In the genomic region with DNA sequence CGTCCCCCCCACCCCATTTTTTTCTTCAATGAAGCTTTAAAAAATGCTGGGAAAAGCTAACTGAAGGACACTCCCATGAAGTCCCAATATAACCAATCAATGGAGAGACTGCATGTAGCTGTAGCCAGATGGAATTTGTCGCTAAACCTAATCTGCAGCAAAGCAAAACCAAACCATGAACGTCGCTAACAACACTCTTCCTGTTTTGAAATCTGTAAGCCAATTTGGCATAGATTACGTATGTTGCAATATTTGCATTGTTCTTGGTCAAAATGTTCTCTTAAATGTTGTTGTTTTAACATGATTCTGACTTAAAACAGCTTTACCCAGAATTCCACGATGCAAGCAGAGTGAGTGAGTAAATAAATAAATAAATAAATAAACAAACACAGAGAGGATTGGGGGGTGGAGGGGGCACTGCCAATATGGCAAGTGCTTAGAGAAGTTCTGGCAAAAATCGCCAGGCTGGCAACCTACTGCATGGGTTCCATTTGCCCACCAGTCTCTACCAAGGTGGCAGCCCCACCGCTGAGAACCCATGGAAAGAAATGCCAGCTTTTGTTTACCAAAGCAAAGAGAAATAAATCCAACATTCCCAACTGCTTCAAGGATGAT, we compare ENCODE assay signal across 7 mouse cellular contexts.
DNase-seq lines count a peak whose midpoint lies in the region; ATAC-seq and TF ChIP-seq lines count a peak whose summit lies in the region.

No protein-coding gene starts in this region.

- no peaks in the 10 kb centered on the region for H3K27me3 ChIP-seq in forebrain, embryonic 14.5 days (replicated peaks; ENCODE audit: control insufficient read depth, insufficient read depth, low read length)
- no peaks in the 10 kb centered on the region for H3K27me3 ChIP-seq in kidney, postnatal 0 days (ENCODE audit: insufficient read depth, low read length)
- no peaks in the 10 kb centered on the region for H3K27me3 ChIP-seq in midbrain, embryonic 15.5 days (replicated peaks)

- peak; percentile 74 for DNase-seq in MN1 (ENCODE audit: low spot score)
- peak; percentile 83 for DNase-seq in brain, embryonic 14.5 days (ENCODE audit: low read depth)
- peak; percentile 76 for DNase-seq in forebrain, embryonic 14.5 days (ENCODE audit: low spot score)
- DNase-seq in kidney, postnatal 0 days (ENCODE audit: low spot score): peak; percentile 87
- no peak for DNase-seq in thymus, postnatal 36 days
- no peak for DNase-seq in frontal cortex, postnatal 25 days (ENCODE audit: low spot score in 2 of 2)

- 5% methylated on average over 8 of the region's 8 CpGs for WGBS in forebrain, embryonic 14.5 days
- 39% methylated on average over 8 of the region's 8 CpGs for WGBS in kidney, postnatal 0 days
- WGBS in midbrain, embryonic 15.5 days: 11% methylated on average over 8 of the region's 8 CpGs

- H3K27ac ChIP-seq in forebrain, embryonic 14.5 days (ENCODE audit: low read depth, low read length): peak overlapping the region; percentile 86
- peak overlapping the region; percentile 38; the same call in 1 of the 2 replicates for H3K27ac ChIP-seq in kidney, postnatal 0 days
- H3K27ac ChIP-seq in midbrain, embryonic 15.5 days: peak overlapping the region; percentile 87

- H3K9ac ChIP-seq in forebrain, embryonic 14.5 days (ENCODE audit: low read length): peak overlapping the region; percentile 46
- 0 out of 2 replicates have a peak overlapping the region, but pooled peaks have one; percentile 29 for H3K9ac ChIP-seq in kidney, postnatal 0 days (ENCODE audit: low read depth, low read length)
- peak overlapping the region; percentile 39 for H3K9ac ChIP-seq in midbrain, embryonic 15.5 days

- peak; percentile 81 for ATAC-seq in forebrain, embryonic 14.5 days
- ATAC-seq in kidney, postnatal 0 days (replicated peaks; ENCODE audit: low FRiP score, low read depth): peak; percentile 62; the same call in 1 of the 2 replicates
- peak; percentile 78 for ATAC-seq in midbrain, embryonic 15.5 days (replicated peaks)

- peak overlapping the region; percentile 25 for H3K4me3 ChIP-seq in forebrain, embryonic 14.5 days (ENCODE audit: low read depth, low read length)
- peak overlapping the region; percentile 16; the same call in 1 of the 2 replicates for H3K4me3 ChIP-seq in kidney, postnatal 0 days (replicated peaks; ENCODE audit: low read depth, low read length)
- H3K4me3 ChIP-seq in midbrain, embryonic 15.5 days: peak overlapping the region; percentile 43

- no peak for TF ChIP-seq POLR2A in brain, embryonic 14.5 days (IDR thresholded peaks at IDR 0.05; ENCODE audit: borderline replicate concordance, extremely low read depth, insufficient read depth, insufficient read length, poor library complexity, severe bottlenecking)

- H3K4me2 ChIP-seq in forebrain, embryonic 14.5 days (ENCODE audit: low read length): peak overlapping the region; percentile 58
- H3K4me2 ChIP-seq in kidney, postnatal 0 days (ENCODE audit: low read length): peak overlapping the region; percentile 49
- peak overlapping the region; percentile 54 for H3K4me2 ChIP-seq in midbrain, embryonic 15.5 days

- peaks cover 60% of the 10 kb centered on the region for H3K4me1 ChIP-seq in forebrain, embryonic 14.5 days (ENCODE audit: control insufficient read depth, insufficient read depth, low read length)
- H3K4me1 ChIP-seq in kidney, postnatal 0 days (replicated peaks; ENCODE audit: insufficient read depth, low read length): 0 out of 2 replicates have a peak, but pooled peaks cover 7% of the 10 kb centered on the region
- peaks cover 66% of the 10 kb centered on the region for H3K4me1 ChIP-seq in midbrain, embryonic 15.5 days

- no peak for TF ChIP-seq CTCF in brain, embryonic 14.5 days (IDR thresholded peaks at IDR 0.05; ENCODE audit: borderline replicate concordance, extremely low read depth, insufficient read depth, insufficient read length)
- no peak for TF ChIP-seq CTCF in kidney, postnatal 0 days (IDR thresholded peaks at IDR 0.05; ENCODE audit: low read depth)

- no peaks in the 10 kb centered on the region for H3K36me3 ChIP-seq in forebrain, embryonic 14.5 days (ENCODE audit: control insufficient read depth, insufficient read depth, low read length)
- H3K36me3 ChIP-seq in kidney, postnatal 0 days (ENCODE audit: insufficient read depth, low read length): no peaks in the 10 kb centered on the region
- H3K36me3 ChIP-seq in midbrain, embryonic 15.5 days (replicated peaks): no peaks in the 10 kb centered on the region

- H3K9me3 ChIP-seq in forebrain, embryonic 14.5 days (replicated peaks; ENCODE audit: control insufficient read depth, low read length): no peaks in the 10 kb centered on the region
- H3K9me3 ChIP-seq in kidney, postnatal 0 days (replicated peaks; ENCODE audit: low read length): no peaks in the 10 kb centered on the region
- no peaks in the 10 kb centered on the region for H3K9me3 ChIP-seq in midbrain, embryonic 15.5 days

Comparison
In these comparisons a context has a peak if more than half of its experiments do, and no peak if none do; other contexts are left out.
1. DNase-seq: peak in MN1 (single experiment), brain, embryonic 14.5 days (single experiment), forebrain, embryonic 14.5 days (single experiment) and kidney, postnatal 0 days (single experiment); none in thymus, postnatal 36 days (0 of 2) and frontal cortex, postnatal 25 days (0 of 2).
2. Peak in every context shown above with its lines, with median percentiles within 50 percentile points of each other: ATAC-seq, H3K27ac ChIP-seq, H3K4me2 ChIP-seq, H3K4me3 ChIP-seq and H3K9ac ChIP-seq.